Mouse (Mus musculus) brain, adult 10 weeks (tissue): ENCODE data around the gene Pikfyve. TPM values are rescaled to one million over a fixed set of nuclear protein-coding genes. Genes with fewer than 3 reads are reported as not detected.

Experiments used
- polyA plus RNA-seq: library from polyadenylated mRNA; stranded (reverse); fragments of 350-450 nt; fragmentation: Illumina TruSeq; extraction: RNeasy Lipid Tissue Mini Kit (QIAGEN cat#74804); gene quantifications from one replicate; pipeline ENCODE4 v1.2.3, GENCODE M21; 2015; ENCODE audit warnings: low read depth, low replicate concordance

The Pikfyve gene
- 14.9 TPM for polyA plus RNA-seq

DNA sequence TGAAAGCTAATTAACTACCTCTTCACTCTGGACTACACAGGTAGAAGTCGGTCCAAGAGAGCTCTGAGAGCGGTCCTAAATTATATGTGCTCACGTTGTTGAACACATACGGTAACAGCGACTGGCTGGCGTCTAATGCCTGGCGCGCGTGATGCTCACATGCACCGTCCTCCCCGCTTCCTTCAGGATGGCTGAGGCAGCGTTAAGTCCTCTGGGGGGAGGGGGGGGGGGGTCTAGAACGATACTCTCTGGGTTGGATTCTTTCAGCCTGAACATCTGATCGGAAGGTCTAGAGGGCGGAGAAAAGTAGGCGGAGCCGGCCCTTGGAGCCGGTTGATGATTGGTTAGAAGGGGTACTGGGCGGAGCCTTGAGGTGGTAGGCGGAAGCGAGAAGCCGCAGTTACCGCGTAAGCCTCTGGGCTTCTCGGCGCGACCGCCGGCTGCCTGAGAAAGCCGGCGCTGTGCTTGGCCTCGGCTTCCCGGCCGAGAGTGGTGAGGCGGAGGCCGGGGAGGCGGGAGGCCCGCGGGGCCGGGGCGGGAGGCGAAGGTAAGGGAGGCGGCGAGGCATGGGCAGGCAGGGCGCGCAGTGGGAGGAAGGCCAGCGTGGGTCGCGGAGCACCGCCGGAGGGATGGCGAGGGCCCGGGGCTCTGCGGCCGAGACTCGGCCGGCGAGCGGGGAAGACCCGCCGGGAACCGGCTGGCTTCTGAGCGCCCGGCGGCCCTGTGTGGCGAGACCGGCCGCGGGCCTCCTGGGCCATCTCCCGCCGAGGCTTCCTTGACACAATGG, at the start of gene Pikfyve, which contains the start of gene Idh1:
Gene Pikfyve, plus strand, starts transcription at position 397 of the 787 bp plus-strand sequence.
Gene Idh1, minus strand, starts transcription at position 214 of the 787 bp plus-strand sequence.

DNA sequence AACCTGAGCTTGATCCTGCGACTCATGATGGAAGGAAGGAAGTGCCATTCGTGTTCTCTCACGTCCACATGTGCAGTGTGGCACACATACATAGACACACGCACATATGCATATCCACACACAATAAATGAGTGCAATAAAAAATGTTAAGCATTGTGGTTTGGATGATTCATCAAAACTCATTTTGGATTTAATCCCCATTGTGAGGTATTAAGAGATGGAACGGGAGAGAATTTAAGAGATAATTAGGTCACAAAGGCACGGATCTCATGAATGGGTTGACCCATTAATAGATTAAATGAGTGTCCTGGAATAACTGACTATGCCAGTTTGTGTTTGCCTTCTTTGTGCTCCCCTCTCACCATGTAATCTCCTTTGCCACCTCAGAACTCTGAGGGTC, 95.3 kb downstream of the Pikfyve start, which contains the start of gene Pth2r:
Gene Pth2r, plus strand, starts transcription at position 301 of the 400 bp plus-strand sequence.

Other genes starting within 250 kb of the Pikfyve start
- gene Plekhm3, start 229.9 kb upstream of the Pikfyve start, polyA plus RNA-seq = 13.4 TPM
- not detected for gene Akr1cl, start 153.9 kb upstream of the Pikfyve start, polyA plus RNA-seq
- gene Cryge, start 135.5 kb upstream of the Pikfyve start, polyA plus RNA-seq = not detected
- not detected for gene Crygd, start 123.2 kb upstream of the Pikfyve start, polyA plus RNA-seq
- gene Crygc, start 113.0 kb upstream of the Pikfyve start, polyA plus RNA-seq = not detected
- not detected for gene Crygb, start 104.4 kb upstream of the Pikfyve start, polyA plus RNA-seq
- not detected for gene Cryga, start 83.3 kb upstream of the Pikfyve start, polyA plus RNA-seq
- gene Gm28845, start 67.1 kb upstream of the Pikfyve start, polyA plus RNA-seq = 0.97 TPM
- gene D630023F18Rik, start 63.5 kb upstream of the Pikfyve start, polyA plus RNA-seq = 7.4 TPM
- 51.8 TPM for gene Idh1, start 183 bp upstream of the Pikfyve start, polyA plus RNA-seq
- 1.1 TPM for gene Pth2r, start 95.4 kb downstream of the Pikfyve start, polyA plus RNA-seq